Mouse (Mus musculus): ENCODE measurements around the gene F2rl2. TPM values are rescaled to one million over a fixed set of nuclear protein-coding genes. Genes with fewer than 3 reads are reported as not detected.
A peak's percentile ranks its signal among the peaks of the same experiment; 100 is the strongest.

Gene F2rl2
- total and polyA plus RNA-seq, 3 experiments: 0.08 TPM; not detected in 2

DNA sequence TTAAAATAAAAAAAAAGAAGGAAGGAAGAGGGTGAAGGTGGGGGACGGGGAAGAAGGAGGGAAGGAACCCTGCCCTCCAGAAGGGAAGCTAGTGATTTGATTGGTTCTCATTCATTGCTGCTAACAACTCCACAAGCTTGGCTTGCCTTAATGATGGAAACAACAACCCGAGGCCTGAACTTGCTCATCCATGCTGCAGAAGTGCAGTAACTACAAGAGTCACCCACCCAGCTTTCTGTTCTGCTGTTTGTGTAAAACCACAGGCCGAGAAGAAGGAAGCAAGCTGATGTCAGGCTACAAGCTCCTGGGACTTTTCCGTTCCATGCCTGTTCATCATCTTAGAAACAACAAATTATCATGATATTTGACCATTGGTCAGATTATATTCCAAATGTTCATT lies 18.7 kb downstream of the F2rl2 start:
- DNase-seq (ENCODE audit: extremely low read depth): peak; percentile 27
- H3K9me3 ChIP-seq (replicated peaks; ENCODE audit: low read length): no peaks in the 10 kb centered on the region
- H3K9ac ChIP-seq (ENCODE audit: insufficient read depth, low read depth): no peak overlapping the region
- H3K4me2 ChIP-seq (ENCODE audit: insufficient read depth, low read depth, poor library complexity, severe bottlenecking): no peak overlapping the region
- no peaks in the 10 kb centered on the region for H3K27me3 ChIP-seq (replicated peaks)
- no peaks in the 10 kb centered on the region for H3K79me2 ChIP-seq (replicated peaks; ENCODE audit: control insufficient read depth, extremely low read depth, insufficient read depth, poor library complexity, severe bottlenecking)
- H3K27ac ChIP-seq (ENCODE audit: insufficient read depth, low read depth): no peak overlapping the region
- TF ChIP-seq MAFK (IDR thresholded peaks at IDR 0.05; ENCODE audit: insufficient replicate concordance, low read length): no peak
- no peak for TF ChIP-seq ZC3H11A (IDR thresholded peaks at IDR 0.05; ENCODE audit: low read depth, low read length)
- TF ChIP-seq POLR2A (IDR thresholded peaks at IDR 0.05; ENCODE audit: low read depth, low read length): no peak
- no peak for TF ChIP-seq GABPA (IDR thresholded peaks at IDR 0.05; ENCODE audit: insufficient replicate concordance, low read depth, low read length)
- no peak for TF ChIP-seq MEF2A (IDR thresholded peaks at IDR 0.05; ENCODE audit: borderline replicate concordance, low read depth, low read length)
- TF ChIP-seq USF2 (conservative IDR thresholded peaks at IDR 0.05; ENCODE audit: low read depth, low read length): no peak
- TF ChIP-seq NELFE (IDR thresholded peaks at IDR 0.05; ENCODE audit: low read depth, low read length): no peak
- TF ChIP-seq SMC3 (IDR thresholded peaks at IDR 0.05; ENCODE audit: low read depth, low read length): no peak
- no peak for TF ChIP-seq CHD2 (IDR thresholded peaks at IDR 0.05; ENCODE audit: low read length)
- dilution Hi-C loops (cut with MboI; ENCODE audit: extremely low pct_ligation_motif_present, extremely low pct_unique_long_range_greater_than_20kb, low sequenced_read_pairs): no loop called here
- peaks cover 0 to 25% of the 10 kb centered on the region in 2 experiments; a peak in 2 of 4 replicates for H3K4me1 ChIP-seq (ENCODE audit: control insufficient read depth in 1 of 2, insufficient read depth in 2 of 2)
- in situ Hi-C loops (cut with MboI; ENCODE audit: low pct_ligation_motif_present, low pct_unique_long_range_greater_than_20kb, low sequenced_read_pairs): loop anchor here (5.0 kb wide), 1 partner anchor 148 kb away; no protein-coding TSS in a partner anchor
- H3K36me3 ChIP-seq (replicated peaks in 1 of 2; ENCODE audit: control insufficient read depth in 1 of 2, insufficient read depth in 1 of 2, low read length in 1 of 2): no peaks in the 10 kb centered on the region
- no peak overlapping the region for H3K4me3 ChIP-seq (replicated peaks in 1 of 3; ENCODE audit: low read depth in 2 of 3, low read length in 2 of 3, poor library complexity in 1 of 3)

- Histone ChIP-seq H3K27me3 (replicated peaks) (no peaks in the 10 kb centered on the region), H3K9me3 (replicated peaks; ENCODE audit: low read length) (no peaks in the 10 kb centered on the region), H3K4me2 (ENCODE audit: insufficient read depth, low read depth, poor library complexity, severe bottlenecking) (peak overlapping the region; percentile 31), H3K79me2 (replicated peaks; ENCODE audit: control insufficient read depth, extremely low read depth, insufficient read depth, poor library complexity, severe bottlenecking) (no peaks in the 10 kb centered on the region), H3K4me1 (ENCODE audit: control insufficient read depth in 1 of 2, insufficient read depth in 2 of 2) (peaks cover 0 to 19% of the 10 kb centered on the region in 2 experiments; a peak in 2 of 4 replicates), H3K4me3 (replicated peaks in 1 of 3; ENCODE audit: low read depth in 2 of 3, low read length in 2 of 3, poor library complexity in 1 of 3) (peak overlapping the region in 2 of 3 experiments; percentile 20 to 27), H3K27ac (ENCODE audit: insufficient read depth, low read depth) (no peak overlapping the region), H3K36me3 (replicated peaks in 1 of 2; ENCODE audit: control insufficient read depth in 1 of 2, insufficient read depth in 1 of 2, low read length in 1 of 2) (no peaks in the 10 kb centered on the region), H3K9ac (ENCODE audit: insufficient read depth, low read depth) (no peak overlapping the region)
- DNase-seq (ENCODE audit: extremely low read depth): peak; percentile 74
- dilution Hi-C loops (cut with MboI; ENCODE audit: extremely low pct_ligation_motif_present, extremely low pct_unique_long_range_greater_than_20kb, low sequenced_read_pairs) (no loop called here), in situ Hi-C loops (cut with MboI; ENCODE audit: low pct_ligation_motif_present, low pct_unique_long_range_greater_than_20kb, low sequenced_read_pairs) (loop anchor here (5.0 kb wide), 1 partner anchor 152 kb away; no protein-coding TSS in a partner anchor)
- TF ChIP-seq MAX (IDR thresholded peaks at IDR 0.05; ENCODE audit: low read length) (no peak), POLR2AphosphoS2 (IDR thresholded peaks at IDR 0.05; ENCODE audit: low read depth, low read length) (no peak), MXI1 (IDR thresholded peaks at IDR 0.05; ENCODE audit: low read depth, low read length) (0 out of 2 replicates have a peak, but pooled peaks have one; percentile 40), BHLHE40 (IDR thresholded peaks at IDR 0.05; ENCODE audit: low read depth, low read length) (peak; percentile 29; the same call in 1 of the 2 replicates), TCF12 (IDR thresholded peaks at IDR 0.05; ENCODE audit: low read depth, low read length) (peak; percentile 23; the same call in 1 of the 2 replicates), NELFE (IDR thresholded peaks at IDR 0.05; ENCODE audit: low read depth, low read length) (peak; percentile 42; the same call in 1 of the 2 replicates), RCOR1 (conservative IDR thresholded peaks at IDR 0.05; ENCODE audit: low read depth, low read length) (no peak), ZC3H11A (IDR thresholded peaks at IDR 0.05; ENCODE audit: low read depth, low read length) (peak; percentile 56), POLR2A (IDR thresholded peaks at IDR 0.05; ENCODE audit: low read depth, low read length) (no peak), USF1 (IDR thresholded peaks at IDR 0.05; ENCODE audit: low read depth, low read length) (no peak), ETS1 (conservative IDR thresholded peaks at IDR 0.05; ENCODE audit: low read depth, low read length) (0 out of 2 replicates have a peak, but pooled peaks have one; percentile 5), E2F4 (IDR thresholded peaks at IDR 0.05; ENCODE audit: insufficient replicate concordance, low read depth, low read length) (no peak), ZMIZ1 (IDR thresholded peaks at IDR 0.05; ENCODE audit: low read depth, low read length) (no peak), ZKSCAN1 (IDR thresholded peaks at IDR 0.05; ENCODE audit: borderline replicate concordance, low read depth, low read length) (no peak), MYC (IDR thresholded peaks at IDR 0.05; ENCODE audit: low read depth, low read length) (0 out of 2 replicates have a peak, but pooled peaks have one; percentile 19), TBP (conservative IDR thresholded peaks at IDR 0.05; ENCODE audit: low read depth, low read length) (no peak), CTCF (conservative IDR thresholded peaks at IDR 0.05 in 1 of 2, IDR thresholded peaks at IDR 0.05 in 1 of 2; ENCODE audit: low read depth in 2 of 2, low read length in 2 of 2) (peak; percentile 52 to 92), JUN (IDR thresholded peaks at IDR 0.05; ENCODE audit: insufficient read depth, low read depth, low read length) (no peak), ZNF384 (IDR thresholded peaks at IDR 0.05; ENCODE audit: low read depth, low read length) (no peak), SMC3 (IDR thresholded peaks at IDR 0.05; ENCODE audit: low read depth, low read length) (peak; percentile 90), JUND (conservative IDR thresholded peaks at IDR 0.05; ENCODE audit: low read depth, low read length) (no peak), KAT2A (IDR thresholded peaks at IDR 0.05; ENCODE audit: insufficient replicate concordance, low read length) (no peak), MEF2A (IDR thresholded peaks at IDR 0.05; ENCODE audit: borderline replicate concordance, low read depth, low read length) (0 out of 2 replicates have a peak, but pooled peaks have one; percentile 11), EP300 (IDR thresholded peaks at IDR 0.05; ENCODE audit: low read length) (no peak), CHD1 (IDR thresholded peaks at IDR 0.05; ENCODE audit: low read depth, low read length) (no peak)
Measured at GRCm38 (mm10) chr13:95719320-95720232, 22.9 kb downstream of the F2rl2 start.
